21 mouse cellular contexts compared by ENCODE assay signal in the genomic region with DNA sequence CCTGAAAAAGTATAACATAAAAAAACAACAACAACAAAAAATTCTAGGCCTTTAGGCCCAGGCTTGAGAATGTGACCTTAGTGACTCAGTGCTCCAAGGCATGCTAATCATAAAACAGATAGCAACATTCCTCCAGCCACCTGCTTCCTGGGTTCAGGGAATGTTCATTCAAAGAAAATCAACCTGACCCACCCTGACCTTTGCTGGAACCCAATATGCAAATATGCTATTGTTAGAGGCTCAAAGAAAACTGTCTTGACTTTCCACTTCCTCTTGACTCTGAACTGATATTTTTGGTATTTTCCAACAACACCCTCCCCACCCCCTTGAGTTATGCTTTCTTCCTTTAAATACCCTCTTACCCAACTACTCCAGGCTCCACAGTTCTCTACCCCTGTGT.
DNase-seq lines count a peak whose midpoint lies in the region; ATAC-seq and TF ChIP-seq lines count a peak whose summit lies in the region.
"Had no signal": no experiment of that assay in that cellular context is flagged by ENCODE, and none has a peak within 500 bp of the region (broad histone marks: within the 10 kb centered on the region; RNA-seq: fewer than 3 reads in every experiment).

No protein-coding gene starts in this region.

- H3K9me3 ChIP-seq in ES-Bruce4 (replicated peaks; ENCODE audit: control insufficient read depth, insufficient read depth, low read length, poor library complexity, severe bottlenecking) (peaks cover 41% of the 10 kb centered on the region), ES-E14 (ENCODE audit: control insufficient read depth, insufficient read depth, low read depth, low read length) (no peaks in the 10 kb centered on the region)
- H3K9me3 ChIP-seq: embryonic facial prominence, embryonic 10.5 days; embryonic facial prominence, embryonic 12.5 days; forebrain, embryonic 13.5 days; forebrain, embryonic 15.5 days had no signal

- no peak for TF ChIP-seq POLR2A in ES-Bruce4 (IDR thresholded peaks at IDR 0.05; ENCODE audit: insufficient read depth, low read length)

- DNase-seq in ES-E14 (ENCODE audit: low read depth, low spot score) (no peak), ZHBTc4 (ENCODE audit: low read depth, low spot score) (peak; percentile 73)
- no peak for DNase-seq in adrenal gland, adult 2 months
- DNase-seq: adrenal gland, adult 8-10 months; adrenal gland, postnatal 14 days; adrenal gland, postnatal 36 days; B cell, adult 2 months; cerebellum, adult 11-12 months; cerebellum, adult 2 months; cerebellum, adult 9-10 months; cerebellum, postnatal 10 days; cerebellum, postnatal 25 days; forebrain, postnatal 0 days had no signal

- H3K36me3 ChIP-seq in ES-Bruce4 (ENCODE audit: control insufficient read depth, insufficient read depth, low read length, poor library complexity, severe bottlenecking) = peaks cover 3% of the 10 kb centered on the region
- peaks cover 2% of the 10 kb centered on the region for H3K36me3 ChIP-seq in ES-E14 (ENCODE audit: control insufficient read depth, insufficient read depth, low read length, poor library complexity, severe bottlenecking)
- H3K36me3 ChIP-seq: embryonic facial prominence, embryonic 10.5 days; embryonic facial prominence, embryonic 12.5 days; forebrain, embryonic 15.5 days had no signal

- in situ Hi-C loops in ES-E14 (cut with MboI; ENCODE audit: low sequenced_read_pairs in 2 of 2, unreplicated experiment in 2 of 2) = no loop called here

- no peak for TF ChIP-seq EP300 in ES-Bruce4 (IDR thresholded peaks at IDR 0.05; ENCODE audit: insufficient read depth, low read depth, low read length)

- H3K9ac ChIP-seq in ES-Bruce4 (ENCODE audit: low read depth, poor library complexity, severe bottlenecking) = no peak overlapping the region
- H3K9ac ChIP-seq in ES-E14 (ENCODE audit: insufficient read depth, low read depth, low read length, poor library complexity, severe bottlenecking) = no peak overlapping the region
- H3K9ac ChIP-seq: embryonic facial prominence, embryonic 12.5 days; forebrain, embryonic 13.5 days; forebrain, embryonic 15.5 days; forebrain, postnatal 0 days had no signal

- no peaks in the 10 kb centered on the region for H3K4me1 ChIP-seq in ES-Bruce4 (ENCODE audit: control insufficient read depth, insufficient read depth, low read length)
- no peaks in the 10 kb centered on the region for H3K4me1 ChIP-seq in ES-E14 (ENCODE audit: control insufficient read depth in 2 of 2, insufficient read depth in 2 of 2, low read length in 2 of 2, poor library complexity in 1 of 2)
- H3K4me1 ChIP-seq: embryonic facial prominence, embryonic 10.5 days; embryonic facial prominence, embryonic 12.5 days; forebrain, embryonic 13.5 days; forebrain, embryonic 15.5 days had no signal

- ATAC-seq in megakaryocyte progenitor cell, adult 5-6 weeks (replicated peaks; ENCODE audit: poor library complexity) = no peak
- ATAC-seq: CD4-positive, CD25-positive, alpha-beta regulatory T cell, adult 4 months; forebrain, embryonic 13.5 days; forebrain, embryonic 15.5 days; forebrain, postnatal 0 days had no signal

- TF ChIP-seq CTCF in ES-Bruce4 (IDR thresholded peaks at IDR 0.05; ENCODE audit: low read depth, low read length) = no peak

- H3K27ac ChIP-seq in ES-Bruce4 (ENCODE audit: insufficient read depth, low read length) (peak overlapping the region; percentile 75), ES-E14 (ENCODE audit: insufficient read depth, low read depth, low read length, poor library complexity, severe bottlenecking) (peak overlapping the region; percentile 47; the same call in 1 of the 2 replicates)
- H3K27ac ChIP-seq: embryonic facial prominence, embryonic 10.5 days; embryonic facial prominence, embryonic 12.5 days; forebrain, embryonic 13.5 days; forebrain, embryonic 15.5 days had no signal

- no peaks in the 10 kb centered on the region for H3K27me3 ChIP-seq in ES-Bruce4 (ENCODE audit: control insufficient read depth, insufficient read depth, low read length, poor library complexity, severe bottlenecking)
- H3K27me3 ChIP-seq: CH12.LX; embryonic facial prominence, embryonic 12.5 days; forebrain, embryonic 13.5 days; forebrain, embryonic 15.5 days had no signal

- no peak overlapping the region for H3K4me3 ChIP-seq in ES-Bruce4 (ENCODE audit: low read depth, low read length)
- no peak overlapping the region for H3K4me3 ChIP-seq in ES-E14 (ENCODE audit: insufficient read depth in 1 of 2, low read depth in 1 of 2, low read length in 2 of 2, poor library complexity in 1 of 2, severe bottlenecking in 1 of 2)
- H3K4me3 ChIP-seq: embryonic facial prominence, embryonic 10.5 days; embryonic facial prominence, embryonic 12.5 days; forebrain, embryonic 13.5 days; forebrain, embryonic 15.5 days had no signal

TF ChIP-seq in ES-E14, 5 proteins besides CTCF, POLR2A, EP300 and RAD21:
- no peak for TF ChIP-seq ZC3H11A (IDR thresholded peaks at IDR 0.05; ENCODE audit: borderline replicate concordance, low read depth, low read length)
